Mouse (Mus musculus) olfactory bulb, adult 2 months (tissue): ENCODE results near the gene 1810062G17Rik. TPM values are rescaled to one million over a fixed set of nuclear protein-coding genes. Genes with fewer than 3 reads are reported as not detected.

ENCODE experiments used
- H3K27ac ChIP-seq: fragments of 200-500 bp; 2 replicates; pipeline ENCODE4 v1.5.1; 2012; ENCODE audit warnings: low read depth, low read length; ENCODE audit not compliant: insufficient read depth
- H3K4me1 ChIP-seq: fragments of 200-500 bp; 2 replicates; pipeline ENCODE4 v1.6.1; 2012; ENCODE audit warnings: low read length; ENCODE audit not compliant: control insufficient read depth, insufficient read depth
- H3K4me3 ChIP-seq: fragments of 200-500 bp; 2 replicates; pipeline ENCODE4 v1.5.1; 2012; ENCODE audit warnings: mild to moderate bottlenecking, low read depth, low read length, moderate library complexity; ENCODE audit not compliant: insufficient read depth
- CTCF ChIP-seq: fragments of 200-500 bp; IDR thresholded peaks from 2 replicates; pipeline ENCODE4 v1.5.1; 2012; ENCODE audit warnings: low read depth, mild to moderate bottlenecking, low read length, moderate library complexity; ENCODE audit not compliant: insufficient read depth
- POLR2A ChIP-seq: fragments of 200-500 bp; IDR thresholded peaks from 2 replicates; pipeline ENCODE4 v1.6.1; 2012; ENCODE audit warnings: mild to moderate bottlenecking, low read depth, low read length, moderate library complexity; ENCODE audit not compliant: insufficient read depth
- WGBS: fragments of 180-500 bp; shearing (Covaris S2); methylation state at CpG from one replicate; pipeline ENCODE4 v1.1.7; 2018; 5-methylcytosine and 5-hydroxymethylcytosine counted together
- polyA plus RNA-seq: library from polyadenylated mRNA; stranded (reverse); fragments of >200 nt; gene quantifications from 2 replicates; pipeline ENCODE4 v1.2.4, GENCODE M21; 2012; ENCODE audit warnings: low replicate concordance; ENCODE audit not compliant: missing spikeins, insufficient read depth, insufficient read length

Gene 1810062G17Rik
- polyA plus RNA-seq, 1 experiment = not detected

DNA sequence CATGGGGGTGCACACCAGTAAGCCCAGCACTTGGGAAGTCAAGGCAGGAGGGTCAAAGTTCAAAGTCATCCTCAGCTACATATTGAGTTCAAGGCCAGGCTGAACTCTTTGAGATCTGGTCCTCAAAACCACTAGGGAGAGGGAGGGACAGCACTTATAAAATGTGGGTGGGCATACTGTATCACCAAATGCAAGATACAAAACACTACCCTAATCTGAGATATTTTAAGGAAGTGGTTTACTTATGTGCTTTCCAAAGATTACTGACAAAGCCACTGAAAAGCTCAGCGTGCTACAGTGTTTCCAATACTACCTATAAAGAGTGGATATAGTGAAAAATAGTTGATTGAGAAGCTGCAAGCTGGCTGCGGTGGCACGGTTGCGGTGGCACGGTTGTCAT lies 2.5 kb upstream of the 1810062G17Rik start:
- peaks cover 12% of the 10 kb centered on the region for H3K4me1 ChIP-seq
- H3K27ac ChIP-seq = no peak overlapping the region
- no peak overlapping the region for H3K4me3 ChIP-seq
- 96% methylated on average over 5 of the region's 5 CpGs for WGBS
- no peak for TF ChIP-seq CTCF

GRCm38 (mm10) chr3:36474421-36474820 lies 1.3 kb upstream of the 1810062G17Rik start:
- Histone ChIP-seq H3K27ac (0 out of 2 replicates have a peak overlapping the region, but pooled peaks have one; percentile 21), H3K4me3 (no peak overlapping the region), H3K4me1 (peaks cover 9% of the 10 kb centered on the region; the same call in 1 of the 2 replicates)
- 76% methylated on average over 5 of the region's 5 CpGs for WGBS
- TF ChIP-seq POLR2A (no peak), CTCF (no peak)

GRCm38 (mm10) chr3:36474938-36475483 lies 726 bp upstream of the 1810062G17Rik start:
- under 1% methylated on average over 24 of the region's 24 CpGs for WGBS
- TF ChIP-seq POLR2A (no peak), CTCF (no peak)
- H3K4me1 ChIP-seq = peaks cover 9% of the 10 kb centered on the region; the same call in 1 of the 2 replicates
- peak overlapping the region; percentile 27; the same call in 1 of the 2 replicates for H3K27ac ChIP-seq
- H3K4me3 ChIP-seq = peak overlapping the region; percentile 54

DNA sequence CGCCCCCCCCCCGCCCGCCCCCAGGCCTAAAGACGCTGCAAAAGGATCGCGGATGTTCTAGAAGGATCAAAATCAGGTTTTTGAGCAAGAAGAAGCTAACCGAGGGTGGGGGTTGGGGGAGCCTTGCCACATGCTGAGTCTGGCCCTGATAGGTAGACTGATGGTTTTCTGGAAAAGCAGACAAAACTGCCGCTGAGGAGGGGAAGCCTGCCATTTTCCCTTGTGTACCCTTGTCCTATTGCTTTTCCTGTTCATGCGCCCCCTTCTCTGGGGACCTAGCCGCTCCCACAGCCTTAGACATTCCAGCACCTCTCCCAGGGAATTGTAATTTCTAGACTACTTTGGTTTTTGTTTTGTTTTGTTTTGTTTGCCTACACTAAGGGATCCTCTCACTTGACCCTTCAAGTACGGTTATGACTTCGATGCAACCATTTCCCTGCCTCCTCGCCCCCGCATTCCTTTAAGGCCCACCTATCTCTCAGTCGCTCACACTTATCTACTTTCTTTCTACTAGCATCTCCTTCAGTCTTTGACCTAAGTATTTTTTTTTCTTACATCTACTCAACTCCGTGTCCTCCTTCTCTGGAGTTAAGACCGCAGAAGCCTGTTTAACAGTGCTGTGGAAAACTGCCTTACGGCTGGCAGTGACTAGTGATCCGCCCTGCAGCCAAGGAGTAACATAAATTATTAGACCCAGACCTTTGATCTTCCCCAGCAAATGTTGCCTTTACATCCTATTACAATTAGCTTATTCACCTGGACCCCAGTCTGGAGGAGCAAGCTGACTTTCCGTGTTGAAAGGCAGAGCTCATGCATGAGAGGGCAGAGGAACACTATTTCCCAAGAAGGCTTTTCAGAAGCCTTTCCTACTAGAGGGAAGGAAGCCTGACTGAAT lies 771 bp downstream of the 1810062G17Rik start:
- no peak overlapping the region for H3K27ac ChIP-seq
- TF ChIP-seq CTCF (no peak), POLR2A (no peak)
- 53% methylated on average over 20 of the region's 20 CpGs for WGBS

DNA sequence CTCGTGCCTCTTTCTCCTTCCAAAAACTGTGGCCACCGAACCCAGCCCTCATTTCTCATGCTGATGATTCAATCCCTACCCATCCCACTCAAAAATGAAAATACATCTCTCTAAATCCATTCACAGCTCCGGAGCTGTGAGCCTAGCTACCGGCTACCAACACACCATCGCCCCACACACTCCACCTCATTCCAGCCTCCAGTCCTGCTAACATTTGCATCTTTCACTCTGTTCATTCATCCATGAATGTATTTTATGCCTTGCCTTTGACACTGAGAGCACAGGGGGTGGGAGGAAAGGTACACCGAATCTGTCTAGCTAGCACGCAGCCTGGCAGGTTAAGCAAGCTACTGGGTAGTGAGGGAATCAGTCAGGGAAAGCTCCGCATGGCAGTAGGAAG lies 3.0 kb downstream of the 1810062G17Rik start:
- H3K27ac ChIP-seq = no peak overlapping the region
- TF ChIP-seq POLR2A (no peak), CTCF (no peak)
- 65% methylated on average over 8 of the region's 8 CpGs for WGBS
- peaks cover 13% of the 10 kb centered on the region; the same call in 1 of the 2 replicates for H3K4me1 ChIP-seq
- no peak overlapping the region for H3K4me3 ChIP-seq

More for the DNA sequence above, 771 bp downstream of the 1810062G17Rik start:
- peaks cover 9% of the 10 kb centered on the region; the same call in 1 of the 2 replicates for H3K4me1 ChIP-seq
- no peak overlapping the region for H3K4me3 ChIP-seq

DNA sequence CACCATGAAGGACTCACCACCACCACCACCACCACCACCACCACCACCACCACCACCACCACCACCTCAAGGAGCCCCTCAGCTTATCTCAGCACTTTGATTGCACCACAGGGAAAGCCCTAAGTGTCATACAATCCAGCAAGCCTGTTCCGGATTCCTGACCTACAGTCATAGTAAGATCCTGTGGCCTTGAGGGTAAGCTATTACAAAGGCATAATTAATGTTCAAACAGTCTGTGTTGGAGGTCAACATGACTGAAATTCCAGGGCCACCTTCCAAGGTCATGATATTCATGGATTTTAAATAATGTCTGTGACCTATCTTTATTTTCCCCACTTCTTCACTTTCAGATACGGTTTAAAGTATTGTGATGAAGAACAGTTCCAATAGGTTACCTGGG lies 4.7 kb downstream of the 1810062G17Rik start:
- Histone ChIP-seq H3K4me1 (peaks cover 10% of the 10 kb centered on the region; the same call in 1 of the 2 replicates), H3K27ac (no peak overlapping the region), H3K4me3 (no peak overlapping the region)
- 95% methylated on average over 2 of the region's 2 CpGs for WGBS
- TF ChIP-seq POLR2A = no peak
- no peak for TF ChIP-seq CTCF

GRCm38 (mm10) chr3:36481776-36482193 lies 6.0 kb downstream of the 1810062G17Rik start:
- WGBS = 39% methylated on average over 11 of the region's 11 CpGs
- H3K27ac ChIP-seq = no peak overlapping the region; the same call in 1 of the 2 replicates
- H3K4me3 ChIP-seq = no peak overlapping the region
- H3K4me1 ChIP-seq = peaks cover 7% of the 10 kb centered on the region; the same call in 1 of the 2 replicates
- TF ChIP-seq POLR2A = no peak
- TF ChIP-seq CTCF = no peak

GRCm38 (mm10) chr3:36482940-36483339 lies 7.2 kb downstream of the 1810062G17Rik start:
- peaks cover 7% of the 10 kb centered on the region; the same call in 1 of the 2 replicates for H3K4me1 ChIP-seq
- TF ChIP-seq POLR2A (no peak), CTCF (no peak)
- no peak overlapping the region for H3K4me3 ChIP-seq
- H3K27ac ChIP-seq = no peak overlapping the region
- 35% methylated on average over 9 of the region's 9 CpGs for WGBS

GRCm38 (mm10) chr3:36484292-36484691 lies 8.6 kb downstream of the 1810062G17Rik start:
- Histone ChIP-seq H3K27ac (no peak overlapping the region), H3K4me3 (no peak overlapping the region), H3K4me1 (peaks cover 7% of the 10 kb centered on the region; the same call in 1 of the 2 replicates)
- WGBS = 96% methylated on average over 4 of the region's 4 CpGs
- TF ChIP-seq CTCF = no peak
